Mouse (Mus musculus) splenic B cell, adult 2 months (primary cell): ENCODE data around the gene Creb3l2.
A peak's percentile ranks its signal among the peaks of the same experiment; 100 is the strongest.
"Not testable (repeated sequence)": the region's sequence is repeated elsewhere in the genome, so short reads cannot be mapped to it uniquely, and the experiment has no call there.

Experiments used
- DNase-seq: peaks from one replicate; pipeline ENCODE4 v3.0.0-alpha.2; 2011; ENCODE audit warnings: low read depth, low spot score
- H3K27me3 ChIP-seq: 2 replicates; pipeline ENCODE4 v1.6.1; 2012; ENCODE audit warnings: mild to moderate bottlenecking, low read length, moderate library complexity, mixed read lengths; ENCODE audit not compliant: control insufficient read depth, poor library complexity, insufficient read depth, severe bottlenecking
- H3K36me3 ChIP-seq: 2 replicates; pipeline ENCODE4 v1.6.1; 2012; ENCODE audit warnings: mild to moderate bottlenecking, low read length, moderate library complexity, mixed read lengths; ENCODE audit not compliant: control insufficient read depth, poor library complexity, insufficient read depth, severe bottlenecking

Creb3l2 gene

GRCm38 (mm10) chr6:37442041-37442667 lies at the start of gene Creb3l2:
Gene Creb3l2 (minus strand): TSS chr6:37442146.
- H3K36me3 ChIP-seq: no peaks in the 10 kb centered on the region
- peak; percentile 99 for DNase-seq
- no peaks in the 10 kb centered on the region for H3K27me3 ChIP-seq

GRCm38 (mm10) chr6:37486502-37486901 lies 44.6 kb upstream of the Creb3l2 start:
- no peak for DNase-seq
- H3K36me3 ChIP-seq: no peaks in the 10 kb centered on the region
- H3K27me3 ChIP-seq: no peaks in the 10 kb centered on the region

- H3K36me3 ChIP-seq: no peaks in the 10 kb centered on the region
- no peak for DNase-seq
- no peaks in the 10 kb centered on the region for H3K27me3 ChIP-seq
Observed at GRCm38 (mm10) chr6:37484588-37485070, 42.7 kb upstream of the Creb3l2 start.

- no peak for DNase-seq
- Histone ChIP-seq H3K36me3 (no peaks in the 10 kb centered on the region), H3K27me3 (no peaks in the 10 kb centered on the region)
Observed at GRCm38 (mm10) chr6:37483262-37483661, 41.3 kb upstream of the Creb3l2 start.

GRCm38 (mm10) chr6:37481147-37481546 lies 39.2 kb upstream of the Creb3l2 start:
- no peak for DNase-seq
- no peaks in the 10 kb centered on the region for H3K36me3 ChIP-seq
- H3K27me3 ChIP-seq: no peaks in the 10 kb centered on the region

- Histone ChIP-seq H3K36me3 (no peaks in the 10 kb centered on the region), H3K27me3 (no peaks in the 10 kb centered on the region)
- DNase-seq: no peak
Observed at GRCm38 (mm10) chr6:37480008-37480407, 38.1 kb upstream of the Creb3l2 start.

GRCm38 (mm10) chr6:37478481-37478880 lies 36.5 kb upstream of the Creb3l2 start:
- Histone ChIP-seq H3K27me3 (no peaks in the 10 kb centered on the region), H3K36me3 (no peaks in the 10 kb centered on the region)
- DNase-seq: no peak

GRCm38 (mm10) chr6:37473674-37474342 lies 31.9 kb upstream of the Creb3l2 start:
- no peaks in the 10 kb centered on the region for H3K27me3 ChIP-seq
- no peaks in the 10 kb centered on the region for H3K36me3 ChIP-seq
- peak; percentile 53 for DNase-seq

- DNase-seq: no peak
- H3K27me3 ChIP-seq: no peaks in the 10 kb centered on the region
- H3K36me3 ChIP-seq: no peaks in the 10 kb centered on the region
Observed at GRCm38 (mm10) chr6:37470216-37470615, 28.3 kb upstream of the Creb3l2 start.

GRCm38 (mm10) chr6:37465847-37466246 lies 23.9 kb upstream of the Creb3l2 start:
- H3K27me3 ChIP-seq: no peaks in the 10 kb centered on the region
- no peak for DNase-seq
- H3K36me3 ChIP-seq: no peaks in the 10 kb centered on the region

- Histone ChIP-seq H3K36me3 (no peaks in the 10 kb centered on the region), H3K27me3 (no peaks in the 10 kb centered on the region)
- no peak for DNase-seq
Observed at GRCm38 (mm10) chr6:37465356-37465755, 23.4 kb upstream of the Creb3l2 start.

GRCm38 (mm10) chr6:37464585-37464984 lies 22.6 kb upstream of the Creb3l2 start:
- no peaks in the 10 kb centered on the region for H3K36me3 ChIP-seq
- peak; percentile 16 for DNase-seq
- H3K27me3 ChIP-seq: no peaks in the 10 kb centered on the region

- H3K36me3 ChIP-seq, H3K27me3 ChIP-seq: not testable (repeated sequence)
- DNase-seq: peak; percentile 88
Observed at GRCm38 (mm10) chr6:37463517-37464482, 21.9 kb upstream of the Creb3l2 start.

GRCm38 (mm10) chr6:37460681-37461080 lies 18.7 kb upstream of the Creb3l2 start:
- Histone ChIP-seq H3K27me3 (no peaks in the 10 kb centered on the region), H3K36me3 (no peaks in the 10 kb centered on the region)
- DNase-seq: no peak

GRCm38 (mm10) chr6:37459656-37460055 lies 17.7 kb upstream of the Creb3l2 start:
- not testable (repeated sequence) for H3K36me3 ChIP-seq, H3K27me3 ChIP-seq, DNase-seq
